Mouse (Mus musculus): Measurements from ENCODE around the gene Bmyc. TPM values are rescaled to one million over a fixed set of nuclear protein-coding genes. Genes with fewer than 3 reads are reported as not detected.
A peak's percentile ranks its signal among the peaks of the same experiment; 100 is the strongest.

Bmyc gene
- polyA plus RNA-seq (2021) = 17.0 TPM

GRCm38 (mm10) chr2:25706643-25707481, at the start of gene Bmyc:
Gene Bmyc (plus strand): TSS chr2:25706739.
- ChIA-PET CTCF (interaction anchor here (2.9 kb wide), 1 partner anchor 12 kb away, joined by 14 read pairs; no protein-coding TSS in a partner anchor), POLR2A (interaction anchor here (0.9 kb wide), 1 partner anchor 69 kb away, joined by 3 read pairs; no protein-coding TSS in a partner anchor)
- DNase-seq (ENCODE audit: low read depth, low spot score) (no peak), ATAC-seq (peak; percentile 70)
- in situ Hi-C loops (cut with MboI; ENCODE audit: low pct_unique_long_range_greater_than_20kb) = no loop called here
- peaks cover 4% of the 10 kb centered on the region for H3K27me3 ChIP-seq
- peak; percentile 76 for TF ChIP-seq CTCF (IDR thresholded peaks at IDR 0.05)

DNA sequence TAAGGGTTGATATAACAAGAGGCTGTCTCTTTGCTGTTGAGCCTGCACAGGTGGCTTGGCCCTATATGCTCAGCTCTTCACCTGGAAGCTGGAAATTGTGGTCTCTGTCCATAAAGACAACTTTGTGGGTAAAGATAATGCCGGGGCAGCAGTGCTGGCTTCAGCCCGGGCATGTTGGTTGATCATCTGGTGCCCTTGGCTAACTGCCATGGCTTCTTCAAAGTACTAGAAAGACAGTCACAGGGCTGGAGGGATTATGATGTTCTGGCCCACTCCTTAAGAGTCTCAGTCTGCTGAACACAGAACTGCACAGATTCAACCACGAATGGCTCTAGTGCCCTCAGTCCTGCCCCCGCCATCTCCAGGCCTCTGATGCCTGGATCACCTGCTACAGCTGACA, 49.3 kb upstream of the Bmyc start:
- in situ Hi-C loops (cut with MboI; ENCODE audit: low pct_unique_long_range_greater_than_20kb) = no loop called here
- ATAC-seq = no peak

DNA sequence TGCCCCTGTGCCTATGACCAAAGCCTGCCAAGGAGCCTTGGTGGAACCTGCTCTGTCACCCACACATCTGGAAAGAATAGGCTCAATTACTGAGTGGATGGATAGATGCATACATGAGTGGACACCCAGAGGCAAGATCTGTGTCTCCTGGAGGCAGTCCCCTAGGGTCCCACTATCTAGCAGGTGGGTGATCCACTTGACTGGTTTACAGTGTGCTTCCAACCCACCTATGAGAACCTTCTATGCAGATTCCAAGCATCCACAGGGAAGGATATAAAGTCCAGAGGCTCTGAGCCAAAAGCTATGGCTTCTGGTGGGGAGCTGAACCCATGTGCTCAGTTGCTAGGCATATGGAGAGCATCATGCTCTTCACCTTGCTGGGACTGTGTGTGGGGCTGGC, 48.9 kb upstream of the Bmyc start, which contains the start of gene Lcn5:
Lcn5 (plus strand) TSS at position 301 of the 400 bp plus-strand sequence.
- ATAC-seq = no peak
- no peak for DNase-seq (ENCODE audit: low read depth, low spot score)
- CTCF ChIA-PET = no interaction called here
- H3K27me3 ChIP-seq = peaks cover 2% of the 10 kb centered on the region
- TF ChIP-seq CTCF (IDR thresholded peaks at IDR 0.05) = no peak
- in situ Hi-C loops (cut with MboI; ENCODE audit: low pct_unique_long_range_greater_than_20kb) = no loop called here
- POLR2A ChIA-PET = no interaction called here

More for the DNA sequence above, 49.3 kb upstream of the Bmyc start:
- DNase-seq (ENCODE audit: low read depth, low spot score) = peak; percentile 48
- ChIA-PET CTCF (interaction anchor here (0.6 kb wide), 1 partner anchor 29 kb away, joined by 3 read pairs; the partner anchor contains the start of gene Fcna), POLR2A (no interaction called here)
- TF ChIP-seq CTCF (IDR thresholded peaks at IDR 0.05) = no peak
- peaks cover 6% of the 10 kb centered on the region for H3K27me3 ChIP-seq

- no peak for ATAC-seq
Measured at GRCm38 (mm10) chr2:25660279-25660678, 46.3 kb upstream of the Bmyc start.

GRCm38 (mm10) chr2:25661245-25661970, 45.1 kb upstream of the Bmyc start:
- H3K27me3 ChIP-seq = no peaks in the 10 kb centered on the region
- in situ Hi-C loops (cut with MboI; ENCODE audit: low pct_unique_long_range_greater_than_20kb) = no loop called here
- POLR2A ChIA-PET = no interaction called here
- DNase-seq (ENCODE audit: low read depth, low spot score) (no peak), ATAC-seq (no peak)
- CTCF ChIA-PET = interaction anchor here (1.4 kb wide), 1 partner anchor 43 kb away, joined by 3 read pairs; no protein-coding TSS in a partner anchor
- no peak for TF ChIP-seq CTCF (IDR thresholded peaks at IDR 0.05)

More at GRCm38 (mm10) chr2:25660279-25660678, 46.3 kb upstream of the Bmyc start:
- POLR2A ChIA-PET = no interaction called here
- DNase-seq (ENCODE audit: low read depth, low spot score) = no peak
- CTCF ChIA-PET = no interaction called here
- no peak for TF ChIP-seq CTCF (IDR thresholded peaks at IDR 0.05)
- H3K27me3 ChIP-seq = no peaks in the 10 kb centered on the region
- in situ Hi-C loops (cut with MboI; ENCODE audit: low pct_unique_long_range_greater_than_20kb) = no loop called here

- no peaks in the 10 kb centered on the region for H3K27me3 ChIP-seq
- in situ Hi-C loops (cut with MboI; ENCODE audit: low pct_unique_long_range_greater_than_20kb) = no loop called here
- ChIA-PET POLR2A (no interaction called here), CTCF (no interaction called here)
- no peak for ATAC-seq
- DNase-seq (ENCODE audit: low read depth, low spot score) = no peak
- TF ChIP-seq CTCF (IDR thresholded peaks at IDR 0.05) = peak; percentile 83
Measured at GRCm38 (mm10) chr2:25663511-25663910, 43.0 kb upstream of the Bmyc start.

GRCm38 (mm10) chr2:25664125-25664524, 42.4 kb upstream of the Bmyc start:
- DNase-seq (ENCODE audit: low read depth, low spot score) (no peak), ATAC-seq (no peak)
- no peak for TF ChIP-seq CTCF (IDR thresholded peaks at IDR 0.05)
- no peaks in the 10 kb centered on the region for H3K27me3 ChIP-seq
- POLR2A ChIA-PET = no interaction called here
- CTCF ChIA-PET = no interaction called here
- in situ Hi-C loops (cut with MboI; ENCODE audit: low pct_unique_long_range_greater_than_20kb) = no loop called here

- H3K27me3 ChIP-seq = peaks cover under 1% of the 10 kb centered on the region
- no peak for TF ChIP-seq CTCF (IDR thresholded peaks at IDR 0.05)
- ATAC-seq (no peak), DNase-seq (ENCODE audit: low read depth, low spot score) (no peak)
- in situ Hi-C loops (cut with MboI; ENCODE audit: low pct_unique_long_range_greater_than_20kb) = no loop called here
- ChIA-PET CTCF (no interaction called here), POLR2A (no interaction called here)
Measured at GRCm38 (mm10) chr2:25666516-25666915, 40.0 kb upstream of the Bmyc start.

- TF ChIP-seq CTCF (IDR thresholded peaks at IDR 0.05) = no peak
- POLR2A ChIA-PET = no interaction called here
- in situ Hi-C loops (cut with MboI; ENCODE audit: low pct_unique_long_range_greater_than_20kb) = no loop called here
- DNase-seq (ENCODE audit: low read depth, low spot score) (no peak), ATAC-seq (no peak)
- peaks cover 23% of the 10 kb centered on the region for H3K27me3 ChIP-seq
- CTCF ChIA-PET = interaction anchor here (1.5 kb wide), 1 partner anchor 16 kb away, joined by 4 read pairs; no protein-coding TSS in a partner anchor
Measured at GRCm38 (mm10) chr2:25676486-25676885, 30.1 kb upstream of the Bmyc start, which contains the start of gene Lcn6. Gene Lcn6 (plus strand): TSS chr2:25676786.

DNA sequence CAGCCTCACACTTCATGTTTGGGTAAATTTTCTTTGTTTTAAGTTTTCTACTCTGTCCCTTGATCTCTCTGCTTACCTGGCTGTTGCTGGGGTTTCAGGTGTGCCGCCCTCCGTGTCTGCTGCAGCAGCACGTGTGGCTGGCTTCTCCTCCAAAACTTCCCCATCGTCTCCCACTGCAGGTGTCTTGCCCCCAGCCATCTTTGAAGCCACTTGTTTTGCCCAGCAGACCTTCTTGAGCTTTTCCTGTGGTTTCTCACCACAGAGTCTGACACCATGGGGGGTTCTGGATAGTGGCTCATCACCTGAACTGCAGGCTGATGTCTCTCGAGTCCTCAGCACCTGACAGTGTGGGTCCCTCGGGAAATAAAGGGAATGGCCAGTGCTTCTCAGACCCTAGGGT, 27.0 kb upstream of the Bmyc start:
- ChIA-PET POLR2A (no interaction called here), CTCF (no interaction called here)
- DNase-seq (ENCODE audit: low read depth, low spot score) (no peak), ATAC-seq (no peak)
- TF ChIP-seq CTCF (IDR thresholded peaks at IDR 0.05) = no peak
- in situ Hi-C loops (cut with MboI; ENCODE audit: low pct_unique_long_range_greater_than_20kb) = no loop called here
- H3K27me3 ChIP-seq = peaks cover 26% of the 10 kb centered on the region

- POLR2A ChIA-PET = no interaction called here
- peaks cover 26% of the 10 kb centered on the region for H3K27me3 ChIP-seq
- DNase-seq (ENCODE audit: low read depth, low spot score) (no peak), ATAC-seq (no peak)
- CTCF ChIA-PET = no interaction called here
- TF ChIP-seq CTCF (IDR thresholded peaks at IDR 0.05) = no peak
- in situ Hi-C loops (cut with MboI; ENCODE audit: low pct_unique_long_range_greater_than_20kb) = no loop called here
Measured at GRCm38 (mm10) chr2:25682426-25682825, 24.1 kb upstream of the Bmyc start, which contains the start of gene Lcn10. Gene Lcn10 (plus strand): TSS chr2:25682726.
